Mouse (Mus musculus): ENCODE measurements around the gene Chchd1. TPM values are rescaled to one million over a fixed set of nuclear protein-coding genes. Genes with fewer than 3 reads are reported as not detected.

Gene Chchd1
- total RNA-seq, 1 experiment from 2014 or later: 77.6 TPM

DNA sequence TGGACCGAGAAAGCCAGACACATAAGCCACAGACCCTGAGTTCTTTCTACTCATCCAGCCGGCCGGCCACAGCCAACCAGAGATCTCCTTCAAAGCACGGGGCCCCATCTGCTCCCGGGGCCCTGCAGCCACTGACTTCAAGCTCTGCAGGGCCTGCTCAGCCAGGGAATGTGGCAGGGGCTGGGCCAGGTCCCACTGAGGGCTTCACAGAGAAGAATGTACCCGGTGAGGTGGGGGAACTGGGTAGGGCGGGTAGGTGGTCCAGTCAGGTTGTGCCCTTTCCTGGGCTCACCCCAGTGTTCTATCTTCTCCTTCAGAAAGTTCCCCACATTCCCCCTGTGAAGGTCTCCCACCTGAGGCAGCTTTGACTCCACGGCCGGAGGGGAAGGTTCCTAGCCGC lies 15.6 kb downstream of the Chchd1 start:
- no peak for ATAC-seq (replicated peaks; ENCODE audit: insufficient number of reproducible peaks, low FRiP score, low TSS enrichment, poor library complexity, severe bottlenecking)

DNA sequence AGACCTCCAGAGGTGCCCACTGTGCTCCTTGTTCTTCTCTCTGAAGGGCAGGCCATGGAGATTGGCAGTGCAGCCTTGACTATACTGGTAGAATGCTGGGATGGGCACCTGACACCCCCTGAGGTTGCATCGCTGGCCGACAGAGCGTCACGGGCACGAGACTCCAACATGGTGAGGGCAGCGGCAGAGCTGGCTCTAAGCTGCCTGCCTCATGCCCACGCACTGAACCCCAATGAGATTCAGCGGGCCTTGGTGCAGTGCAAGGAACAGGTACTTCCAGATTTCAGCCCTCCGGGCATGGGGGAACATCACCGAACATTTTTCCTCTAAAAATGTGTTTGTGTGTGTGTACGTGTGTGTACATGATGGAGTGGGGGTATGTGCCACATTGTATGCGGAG lies 17.0 kb downstream of the Chchd1 start:
- ATAC-seq (replicated peaks; ENCODE audit: insufficient number of reproducible peaks, low FRiP score, low TSS enrichment, poor library complexity, severe bottlenecking): no peak

DNA sequence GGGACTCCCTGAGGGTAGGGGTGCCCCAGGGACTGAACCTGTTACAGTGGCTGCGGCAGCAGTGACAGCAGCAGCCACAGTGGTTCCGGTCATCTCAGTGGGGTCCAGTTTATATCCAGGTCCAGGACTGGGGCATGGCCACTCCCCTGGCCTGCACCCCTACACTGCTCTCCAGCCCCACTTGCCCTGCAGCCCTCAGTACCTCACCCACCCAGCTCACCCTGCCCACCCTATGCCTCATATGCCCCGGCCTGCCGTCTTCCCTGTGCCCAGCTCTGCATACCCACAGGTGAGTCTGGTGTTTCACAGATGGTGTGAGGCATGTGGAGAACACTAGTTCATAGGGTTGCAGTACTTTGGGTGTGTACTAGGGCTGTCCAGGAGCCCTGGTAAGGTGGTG lies 18.6 kb downstream of the Chchd1 start:
- no peak for ATAC-seq (replicated peaks; ENCODE audit: insufficient number of reproducible peaks, low FRiP score, low TSS enrichment, poor library complexity, severe bottlenecking)

DNA sequence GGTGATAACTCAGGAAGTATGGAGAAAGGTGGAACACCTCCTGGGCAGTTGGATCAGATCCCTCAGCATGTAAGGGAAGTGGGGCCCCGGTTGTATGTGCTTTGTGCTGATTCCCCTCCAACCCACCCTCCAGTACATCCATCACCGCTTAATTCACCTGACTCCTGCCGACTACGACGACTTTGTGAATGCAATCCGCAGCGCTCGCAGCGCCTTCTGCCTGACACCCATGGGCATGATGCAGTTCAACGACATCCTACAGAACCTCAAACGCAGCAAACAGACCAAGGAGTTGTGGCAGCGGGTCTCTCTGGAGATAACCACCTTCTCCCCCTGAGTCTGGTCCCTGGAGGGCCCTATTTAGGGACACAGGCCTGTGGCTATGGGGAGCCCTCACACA lies 20.2 kb downstream of the Chchd1 start:
- ATAC-seq (replicated peaks; ENCODE audit: insufficient number of reproducible peaks, low FRiP score, low TSS enrichment, poor library complexity, severe bottlenecking): no peak

DNA sequence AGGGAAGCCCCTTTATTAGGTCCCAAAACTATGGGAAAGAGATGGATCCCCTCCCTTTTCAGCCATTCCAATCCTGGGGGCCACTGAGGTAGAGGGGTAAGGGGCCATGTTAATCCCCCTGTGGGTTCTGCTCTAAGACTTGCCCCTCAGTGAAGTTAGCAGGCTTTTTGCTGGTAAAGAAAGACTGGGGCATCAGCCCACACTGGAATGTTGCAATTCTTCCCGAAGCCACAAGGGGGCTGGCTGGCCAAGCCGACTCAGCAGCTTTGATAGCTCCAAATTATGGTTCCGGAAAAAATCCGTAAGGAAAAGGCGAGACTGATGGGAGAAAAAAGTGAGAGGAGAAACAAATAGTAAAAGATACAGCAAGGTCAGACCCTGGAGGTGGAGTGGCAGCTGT lies 21.2 kb downstream of the Chchd1 start:
- no peak for ATAC-seq (replicated peaks; ENCODE audit: insufficient number of reproducible peaks, low FRiP score, low TSS enrichment, poor library complexity, severe bottlenecking)

DNA sequence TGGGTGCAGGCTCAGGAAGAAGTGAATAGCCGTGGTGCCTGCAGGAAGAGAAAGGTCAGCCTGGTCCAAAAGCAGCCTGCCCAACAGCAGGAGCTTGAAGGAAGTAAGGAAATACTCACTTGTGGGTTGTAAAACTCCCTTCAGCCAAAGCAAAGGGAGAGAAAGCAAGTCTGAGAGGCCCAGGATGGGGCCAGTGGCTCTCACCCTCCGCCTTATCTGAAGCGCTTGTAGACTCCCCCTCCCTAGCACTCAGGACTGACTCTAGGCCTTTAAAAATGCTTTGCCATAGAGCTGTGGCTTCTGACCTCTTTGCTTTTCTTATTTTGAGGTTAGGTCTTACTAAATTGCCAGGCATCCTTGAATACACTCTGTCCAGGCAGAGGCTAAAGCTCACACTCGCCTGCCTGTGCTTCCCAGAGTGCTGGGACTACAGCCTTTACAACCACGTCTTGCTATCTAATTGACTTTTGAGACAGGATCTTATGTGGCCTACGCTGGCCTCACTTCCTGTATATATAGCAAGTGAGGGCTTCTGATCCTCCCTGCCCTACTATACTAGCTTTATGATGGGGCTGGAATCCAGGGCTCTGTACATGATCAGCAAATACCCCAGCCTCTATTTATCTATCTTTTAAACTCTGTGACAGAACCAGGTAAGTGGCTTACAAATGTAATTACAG lies 23.0 kb downstream of the Chchd1 start:
- ATAC-seq (replicated peaks; ENCODE audit: insufficient number of reproducible peaks, low FRiP score, low TSS enrichment, poor library complexity, severe bottlenecking): no peak

DNA sequence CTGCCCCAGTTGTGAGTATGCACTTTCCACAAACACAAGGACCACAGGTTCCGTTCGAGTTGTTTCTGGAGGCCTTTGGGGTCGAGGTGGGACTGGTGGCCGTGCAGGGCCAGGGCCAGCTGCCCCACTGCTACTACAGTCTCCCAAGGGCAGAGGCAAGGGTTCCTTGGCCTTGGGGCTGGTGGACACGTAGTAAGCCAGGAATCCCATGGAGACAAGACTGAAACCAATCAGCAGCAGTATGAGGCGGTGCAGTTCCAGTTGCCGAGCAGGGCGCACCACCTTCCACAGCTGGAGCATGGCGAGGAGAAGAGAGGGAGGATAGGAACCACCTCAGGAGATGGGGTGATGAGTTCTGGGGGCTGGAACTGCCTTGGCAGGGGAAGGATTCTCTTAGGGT lies 27.1 kb downstream of the Chchd1 start:
- ATAC-seq (replicated peaks; ENCODE audit: insufficient number of reproducible peaks, low FRiP score, low TSS enrichment, poor library complexity, severe bottlenecking): no peak

DNA sequence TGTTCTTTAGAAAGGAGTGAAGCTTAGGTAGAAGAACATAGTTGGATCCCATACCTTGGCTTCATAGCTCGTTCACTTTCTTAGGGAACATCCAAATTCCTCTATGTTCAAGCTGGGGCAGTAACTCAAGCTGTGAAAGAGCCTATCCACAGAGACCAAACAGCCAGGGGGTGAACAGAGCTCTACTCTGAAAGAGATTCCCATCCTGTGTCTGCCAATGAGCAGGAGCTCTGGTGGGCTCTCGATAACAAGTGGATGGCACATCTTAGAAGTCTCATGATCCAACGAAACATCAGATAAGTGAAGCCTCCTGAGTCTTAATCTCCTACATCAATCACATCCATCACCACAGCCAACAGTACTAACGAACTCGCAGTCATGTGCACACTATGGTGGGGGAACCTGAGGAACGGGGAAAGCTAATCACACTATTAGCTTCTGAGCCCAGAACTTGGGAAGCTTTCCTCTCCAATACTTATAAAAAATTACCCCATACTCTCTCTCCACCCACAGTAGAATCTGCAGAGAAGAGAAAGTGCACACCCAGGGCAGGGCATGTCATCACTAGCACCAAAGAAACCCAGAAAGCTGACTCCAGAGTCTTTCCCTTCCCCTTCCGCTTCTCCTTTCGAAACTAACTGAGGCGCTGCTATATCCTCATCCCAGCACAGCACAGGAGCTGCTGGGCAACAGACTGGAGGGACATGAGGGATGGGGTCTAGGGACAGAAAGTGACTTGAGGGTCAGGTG lies 28.2 kb downstream of the Chchd1 start:
- ATAC-seq (replicated peaks; ENCODE audit: insufficient number of reproducible peaks, low FRiP score, low TSS enrichment, poor library complexity, severe bottlenecking): no peak; the same call in 1 of the 2 replicates

DNA sequence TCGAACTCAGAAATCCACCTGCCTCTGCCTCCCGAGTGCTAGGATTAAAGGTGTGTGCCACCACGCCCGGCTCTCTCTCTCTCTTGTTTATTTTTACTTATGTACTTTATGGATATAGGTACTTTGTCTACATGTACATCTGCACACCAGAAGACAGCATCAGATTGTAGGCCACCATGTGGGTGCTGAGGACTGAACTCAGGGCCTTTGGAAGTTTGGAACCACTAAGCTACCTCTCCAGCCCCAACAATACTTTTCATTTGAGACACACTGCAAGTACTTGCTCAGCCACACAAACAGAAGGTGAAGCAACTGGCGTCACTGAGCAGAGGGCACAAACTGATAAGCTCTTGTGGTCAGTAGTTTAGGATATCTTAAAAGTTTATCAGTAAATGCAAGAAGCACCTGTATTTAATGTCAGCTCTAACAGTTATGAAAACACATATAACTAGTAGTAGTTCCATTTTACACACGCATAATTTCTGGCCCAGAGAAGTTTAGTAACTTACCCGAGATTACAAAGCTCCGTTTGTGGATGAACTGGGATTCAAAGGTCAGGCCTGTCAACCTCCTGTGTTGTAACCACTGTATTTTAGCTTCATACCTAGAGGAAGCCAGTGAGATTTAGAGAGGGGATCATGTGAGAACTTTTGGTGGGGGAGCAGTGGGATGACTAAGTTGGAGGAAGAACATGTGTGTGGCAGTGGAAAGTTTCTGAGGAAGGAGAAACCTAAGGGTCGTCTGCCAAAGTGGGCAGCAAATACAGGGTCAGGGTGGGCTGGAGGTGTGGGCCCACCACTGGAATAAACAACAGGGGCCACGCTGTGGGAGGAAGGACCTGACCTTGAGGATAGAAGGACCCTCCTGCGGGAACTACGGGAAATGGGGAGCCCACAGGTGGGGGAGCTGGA lies 30.5 kb downstream of the Chchd1 start:
- no peak for ATAC-seq (replicated peaks; ENCODE audit: insufficient number of reproducible peaks, low FRiP score, low TSS enrichment, poor library complexity, severe bottlenecking)

DNA sequence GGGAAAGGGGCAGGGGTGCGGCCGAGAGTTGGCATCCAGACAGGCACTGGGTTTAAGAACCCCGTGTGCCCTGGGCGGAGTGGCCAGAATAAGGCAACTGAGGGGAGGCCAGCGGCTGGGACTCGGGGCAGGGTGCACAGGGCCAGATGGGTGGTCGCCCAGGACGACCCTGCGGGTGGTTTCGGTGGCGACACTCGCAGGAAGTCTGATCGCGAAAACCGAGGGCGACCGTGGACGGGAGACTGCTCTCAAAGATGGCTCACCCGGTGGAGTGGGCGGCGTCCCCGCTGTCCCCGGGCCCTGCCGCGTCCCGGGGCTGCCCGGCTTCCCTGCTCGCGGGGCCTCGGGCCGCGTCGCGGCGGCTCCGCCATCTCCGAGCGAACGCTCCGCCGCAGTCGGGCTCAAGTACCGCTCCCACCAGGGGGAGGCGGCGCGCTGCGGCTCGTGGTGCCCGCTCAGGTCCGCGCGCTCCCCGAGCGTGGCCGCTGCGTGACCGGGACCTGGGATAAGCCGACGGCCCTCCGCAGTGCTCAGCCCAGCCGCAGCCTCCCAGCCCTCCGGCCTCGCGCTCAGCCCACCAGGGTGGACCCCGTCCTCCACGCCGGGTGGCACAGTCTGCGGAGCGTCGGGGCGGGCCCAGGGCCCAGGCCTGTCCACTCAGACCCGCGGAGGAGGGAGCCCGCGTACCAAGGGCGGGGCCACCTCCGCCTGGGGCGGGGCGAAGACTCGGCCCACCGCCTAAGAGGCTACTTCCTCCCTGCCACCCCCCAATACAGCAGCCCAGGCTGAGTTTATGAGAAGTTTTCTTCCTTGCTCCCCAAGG lies 31.4 kb downstream of the Chchd1 start, which contains the start of gene Ndst2:
Gene Ndst2 (minus strand): TSS at position 611 of the 823 bp plus-strand sequence.
- peak; percentile 83 for ATAC-seq (replicated peaks; ENCODE audit: insufficient number of reproducible peaks, low FRiP score, low TSS enrichment, poor library complexity, severe bottlenecking)

DNA sequence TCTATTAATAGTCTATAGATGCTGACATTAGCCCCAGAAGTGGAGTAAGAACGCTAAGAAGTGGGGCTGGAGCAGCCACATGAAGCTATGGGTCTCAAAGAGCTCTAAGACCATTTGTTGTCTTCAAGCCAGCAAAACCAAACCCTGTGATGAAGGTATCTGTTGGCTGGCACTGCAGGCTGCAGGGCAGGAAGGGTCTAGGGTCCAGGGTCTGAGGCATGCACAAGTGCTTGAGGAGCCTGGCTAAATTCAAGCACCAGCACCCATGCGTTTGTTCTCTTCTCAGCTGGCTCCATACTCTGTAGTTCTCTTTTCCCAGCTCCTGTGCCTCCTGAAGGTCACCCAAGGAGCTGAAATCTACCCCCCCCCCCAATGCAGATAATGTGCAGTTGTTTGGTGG lies 32.2 kb downstream of the Chchd1 start:
- no peak for ATAC-seq (replicated peaks; ENCODE audit: insufficient number of reproducible peaks, low FRiP score, low TSS enrichment, poor library complexity, severe bottlenecking)

DNA sequence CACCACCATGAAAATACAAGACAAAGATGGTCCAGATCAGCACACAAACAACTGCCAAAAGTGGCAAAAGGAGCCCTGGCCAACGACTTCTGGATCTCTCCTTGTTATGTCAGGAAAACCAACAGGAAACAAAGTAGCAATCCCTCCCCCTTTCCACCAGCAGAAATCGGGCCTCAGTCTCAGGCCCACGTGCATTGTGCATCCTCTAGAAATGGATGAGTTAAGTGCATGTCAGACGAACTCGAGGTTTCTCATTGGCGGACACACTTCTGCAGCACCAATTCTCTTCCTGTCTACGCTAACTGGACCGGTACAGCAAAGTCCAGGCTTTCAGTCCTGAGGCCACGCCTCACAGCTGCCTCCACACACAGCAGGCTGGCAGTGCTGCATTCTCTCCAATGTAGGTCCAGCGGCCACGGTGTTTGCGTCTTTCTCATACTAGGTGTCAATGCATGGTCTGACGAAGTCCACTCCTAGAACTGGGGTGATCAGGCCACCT lies 33.1 kb downstream of the Chchd1 start:
- no peak for ATAC-seq (replicated peaks; ENCODE audit: insufficient number of reproducible peaks, low FRiP score, low TSS enrichment, poor library complexity, severe bottlenecking)

DNA sequence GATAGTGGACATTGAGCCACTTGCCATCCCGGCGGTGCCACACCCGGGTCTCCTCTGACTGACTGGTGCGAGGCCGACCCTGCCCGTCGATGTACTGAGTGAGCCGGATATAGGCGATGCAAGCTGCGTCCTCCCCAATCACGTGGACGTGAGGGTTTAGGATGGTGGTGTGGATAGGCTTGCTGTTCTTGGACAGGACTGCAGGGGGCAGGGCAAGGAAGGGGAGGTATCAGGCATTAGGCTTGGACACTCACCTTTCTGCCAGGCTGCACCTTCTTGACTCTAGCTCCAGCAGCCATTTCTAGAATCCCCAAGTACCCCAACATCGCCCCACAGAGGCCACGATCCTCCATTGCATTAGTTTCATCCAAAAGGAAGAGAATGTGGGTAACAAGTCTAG lies 34.5 kb downstream of the Chchd1 start:
- peak; percentile 25; the same call in 1 of the 2 replicates for ATAC-seq (replicated peaks; ENCODE audit: insufficient number of reproducible peaks, low FRiP score, low TSS enrichment, poor library complexity, severe bottlenecking)

DNA sequence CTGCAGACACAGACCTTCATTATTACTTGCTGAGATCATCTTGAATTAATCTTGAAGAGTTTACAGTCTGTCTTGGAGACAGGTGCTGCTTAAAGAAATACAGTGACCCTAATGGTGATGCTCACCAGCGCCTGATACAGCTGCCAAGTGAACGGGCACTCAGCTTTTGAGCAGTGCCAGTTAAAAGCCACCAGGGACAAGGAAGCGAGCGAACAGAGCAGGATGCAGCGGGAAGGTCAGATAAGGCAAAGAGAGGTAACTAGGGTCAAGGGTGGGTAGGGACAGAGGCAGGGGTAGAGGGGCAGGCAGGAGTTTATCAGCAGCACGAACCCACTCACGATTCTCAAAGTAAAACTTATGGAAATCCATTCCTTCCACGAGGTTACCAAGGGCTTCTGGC lies 35.7 kb downstream of the Chchd1 start:
- no peak for ATAC-seq (replicated peaks; ENCODE audit: insufficient number of reproducible peaks, low FRiP score, low TSS enrichment, poor library complexity, severe bottlenecking)

DNA sequence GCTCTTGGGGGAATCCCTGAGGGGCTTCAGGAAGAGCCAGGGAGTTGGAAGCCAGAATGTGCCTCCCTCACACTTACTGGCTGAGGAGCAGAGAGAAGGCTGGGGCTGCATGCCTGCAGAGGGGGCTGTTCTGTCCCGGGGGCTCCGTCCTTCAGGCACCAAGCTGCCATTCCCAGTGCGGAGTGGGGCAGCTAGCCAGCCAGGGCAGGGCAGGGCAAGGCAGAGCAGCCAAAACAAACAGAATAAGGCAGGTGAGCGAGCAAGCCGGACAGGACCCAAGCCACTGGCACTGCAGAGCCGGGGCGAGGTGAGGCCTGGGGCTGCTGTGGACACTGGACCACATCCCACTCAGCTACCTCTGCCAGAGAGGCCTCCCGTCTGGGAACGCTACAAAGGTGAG lies 38.5 kb downstream of the Chchd1 start:
- no peak for ATAC-seq (replicated peaks; ENCODE audit: insufficient number of reproducible peaks, low FRiP score, low TSS enrichment, poor library complexity, severe bottlenecking)

DNA sequence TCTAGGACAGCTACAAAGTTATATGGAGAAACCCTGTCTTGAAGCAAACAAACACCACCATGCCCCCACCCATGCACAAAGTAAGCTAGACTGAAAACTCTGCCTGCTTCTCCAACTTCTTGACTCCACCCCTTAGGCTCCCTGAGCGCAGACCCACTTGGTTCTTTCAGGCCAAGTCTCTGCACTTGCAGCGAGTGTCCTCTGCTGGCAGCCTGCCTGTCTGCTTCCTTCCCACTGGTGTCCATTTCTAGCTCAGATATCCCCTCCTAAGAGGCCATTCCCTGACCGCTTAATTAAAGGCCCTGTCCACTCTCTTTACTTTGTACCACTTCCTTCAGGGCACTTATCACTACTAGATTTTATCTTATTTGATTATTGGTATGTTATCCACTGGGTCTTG lies 40.8 kb downstream of the Chchd1 start:
- no peak for ATAC-seq (replicated peaks; ENCODE audit: insufficient number of reproducible peaks, low FRiP score, low TSS enrichment, poor library complexity, severe bottlenecking)

DNA sequence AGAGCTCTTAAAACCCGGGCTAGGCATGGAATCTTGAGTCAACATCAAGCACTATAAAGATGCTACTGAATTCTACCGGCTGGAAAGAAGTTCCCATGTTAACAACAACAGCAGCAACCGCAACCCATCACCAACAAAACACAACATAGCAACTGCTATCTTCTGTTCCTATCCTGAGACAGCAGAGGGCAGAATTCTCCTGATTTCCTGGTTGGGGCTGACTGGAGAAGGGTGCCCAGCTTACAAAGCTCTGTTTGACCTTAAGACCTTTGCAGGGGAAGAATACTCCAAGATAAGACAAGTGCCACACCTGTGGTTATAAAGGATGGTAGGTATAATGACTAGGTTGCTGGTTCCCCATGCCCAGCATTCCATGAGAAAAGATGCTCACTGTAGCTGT lies 44.1 kb downstream of the Chchd1 start:
- no peak for ATAC-seq (replicated peaks; ENCODE audit: insufficient number of reproducible peaks, low FRiP score, low TSS enrichment, poor library complexity, severe bottlenecking)

DNA sequence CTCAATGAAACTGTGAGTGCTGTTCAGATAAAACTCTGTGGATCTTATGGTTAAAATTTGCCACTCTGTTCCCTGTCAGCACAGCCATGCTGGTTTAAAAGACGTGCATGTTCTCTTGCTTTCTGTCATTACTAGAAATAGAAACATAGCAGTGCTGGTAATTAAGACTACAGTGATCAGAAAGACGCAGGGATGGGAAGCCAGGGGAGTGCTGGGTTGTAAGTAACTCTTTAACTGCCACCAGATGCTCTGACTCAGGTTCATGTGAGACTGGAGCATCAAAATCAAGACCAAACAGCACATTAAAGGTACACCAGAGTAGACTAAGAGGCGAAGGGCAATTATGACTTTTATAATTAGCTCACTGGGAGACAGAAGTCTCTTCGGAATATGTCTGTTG lies 45.6 kb downstream of the Chchd1 start:
- ATAC-seq (replicated peaks; ENCODE audit: insufficient number of reproducible peaks, low FRiP score, low TSS enrichment, poor library complexity, severe bottlenecking): no peak

Measured in monocyte, adult 5-6 weeks (primary cell).